Mouse (Mus musculus) lung, postnatal 14 days (tissue): ENCODE results near the gene Igfbp3.

ENCODE experiments used
- DNase-seq: peaks from one replicate; pipeline ENCODE4 v3.0.0; 2021

The Igfbp3 gene

GRCm38 (mm10) chr11:7160637-7161101, 53.1 kb downstream of the Igfbp3 start:
- no peak for DNase-seq

- DNase-seq = no peak
Measured at GRCm38 (mm10) chr11:7160146-7160545, 53.6 kb downstream of the Igfbp3 start.

- no peak for DNase-seq
Measured at GRCm38 (mm10) chr11:7158196-7158595, 55.5 kb downstream of the Igfbp3 start.

- DNase-seq = no peak
Measured at GRCm38 (mm10) chr11:7156427-7156826, 57.3 kb downstream of the Igfbp3 start.
